Mouse (Mus musculus) bone marrow, adult 2 months (tissue): Measurements from ENCODE around the gene Gm7271. TPM values are rescaled to one million over a fixed set of nuclear protein-coding genes. Genes with fewer than 3 reads are reported as not detected.

Source experiments
- H3K27ac ChIP-seq: fragments of 200-500 bp; 2 replicates; pipeline ENCODE4 v1.5.1; 2012; ENCODE audit warnings: low read depth, mild to moderate bottlenecking, control low read depth, inconsistent platforms, low read length; ENCODE audit not compliant: control insufficient read depth, poor library complexity, insufficient read depth
- H3K4me1 ChIP-seq: fragments of 200-500 bp; 2 replicates; pipeline ENCODE4 v1.6.1; 2011; ENCODE audit warnings: low read length; ENCODE audit not compliant: control insufficient read depth, insufficient read depth
- H3K4me3 ChIP-seq: fragments of 200-500 bp; replicated peaks from 2 replicates; pipeline ENCODE3; 2011; ENCODE audit warnings: mild to moderate bottlenecking, low read depth, low read length, control low read depth; ENCODE audit not compliant: control insufficient read depth
- CTCF ChIP-seq: fragments of 200-500 bp; IDR thresholded peaks from 2 replicates; pipeline ENCODE4 v1.5.1; 2011; ENCODE audit warnings: low read length, control low read depth; ENCODE audit not compliant: control insufficient read depth, insufficient read depth
- POLR2A ChIP-seq: fragments of 200-500 bp; IDR thresholded peaks from 2 replicates; pipeline ENCODE4 v1.6.1; 2011; ENCODE audit warnings: low read depth, mild to moderate bottlenecking, control low read depth, low read length, borderline replicate concordance; ENCODE audit not compliant: control insufficient read depth
- WGBS: fragments of 180-500 bp; shearing (Covaris S2); methylation state at CpG from one replicate; pipeline ENCODE4 v1.1.7; 2018; 5-methylcytosine and 5-hydroxymethylcytosine counted together
- polyA plus RNA-seq: library from polyadenylated mRNA; stranded (reverse); fragments of >200 nt; gene quantifications from 2 replicates; pipeline ENCODE4 v1.2.4, GENCODE M21; 2011; ENCODE audit warnings: low replicate concordance; ENCODE audit not compliant: missing spikeins, insufficient read depth, insufficient read length

The Gm7271 gene
- not detected in 2 replicates for polyA plus RNA-seq

- no peaks in the 10 kb centered on the region for H3K4me1 ChIP-seq
- no peak for TF ChIP-seq CTCF
- no peak for TF ChIP-seq POLR2A
- WGBS = 67% methylated on average over 5 of the region's 5 CpGs
- no peak within 1 kb of the TSS for H3K4me3 ChIP-seq
- H3K27ac ChIP-seq = no peak within 1 kb of the TSS
Observed at GRCm38 (mm10) chr5:76483811-76484210, at the start of gene Gm7271. Gm7271 (plus strand) TSS chr5:76484040.

- no peak overlapping the region for H3K27ac ChIP-seq
- no peaks in the 10 kb centered on the region for H3K4me1 ChIP-seq
- WGBS = 82% methylated on average over 5 of the region's 5 CpGs
Observed at GRCm38 (mm10) chr5:76437100-76437499, 46.7 kb upstream of the Gm7271 start.

GRCm38 (mm10) chr5:76437696-76438095, 46.1 kb upstream of the Gm7271 start:
- no peak for TF ChIP-seq POLR2A
- TF ChIP-seq CTCF = no peak
- WGBS = 54% methylated on average over 8 of the region's 8 CpGs
- H3K4me1 ChIP-seq = no peaks in the 10 kb centered on the region

More at GRCm38 (mm10) chr5:76437100-76437499, 46.7 kb upstream of the Gm7271 start:
- H3K4me3 ChIP-seq = no peak overlapping the region
- TF ChIP-seq CTCF = no peak
- no peak for TF ChIP-seq POLR2A

GRCm38 (mm10) chr5:76441431-76441830, 42.4 kb upstream of the Gm7271 start:
- H3K4me1 ChIP-seq = no peaks in the 10 kb centered on the region
- no peak for TF ChIP-seq POLR2A
- no peak overlapping the region for H3K27ac ChIP-seq
- H3K4me3 ChIP-seq = no peak overlapping the region
- 59% methylated on average over 4 of the region's 4 CpGs for WGBS

More at GRCm38 (mm10) chr5:76437696-76438095, 46.1 kb upstream of the Gm7271 start:
- H3K4me3 ChIP-seq = no peak overlapping the region
- no peak overlapping the region for H3K27ac ChIP-seq

GRCm38 (mm10) chr5:76474931-76475330, 8.9 kb upstream of the Gm7271 start:
- H3K4me1 ChIP-seq = no peaks in the 10 kb centered on the region

GRCm38 (mm10) chr5:76476873-76477272, 7.0 kb upstream of the Gm7271 start:
- no peak overlapping the region for H3K4me3 ChIP-seq
- H3K27ac ChIP-seq = no peak overlapping the region
- no peaks in the 10 kb centered on the region for H3K4me1 ChIP-seq
- no peak for TF ChIP-seq POLR2A
- no peak for TF ChIP-seq CTCF
- WGBS = 64% methylated on average over 4 of the region's 4 CpGs

More at GRCm38 (mm10) chr5:76474931-76475330, 8.9 kb upstream of the Gm7271 start:
- Histone ChIP-seq H3K27ac (no peak overlapping the region), H3K4me3 (no peak overlapping the region)
- WGBS = 62% methylated on average over 2 of the region's 2 CpGs
- no peak for TF ChIP-seq CTCF
- TF ChIP-seq POLR2A = no peak

- WGBS = 61% methylated on average over 9 of the region's 9 CpGs
- Histone ChIP-seq H3K27ac (no peak overlapping the region), H3K4me1 (no peaks in the 10 kb centered on the region), H3K4me3 (no peak overlapping the region)
- TF ChIP-seq CTCF = no peak
- TF ChIP-seq POLR2A = no peak
Observed at GRCm38 (mm10) chr5:76477764-76478163, 6.1 kb upstream of the Gm7271 start.

GRCm38 (mm10) chr5:76495126-76495525, 11.3 kb downstream of the Gm7271 start:
- Histone ChIP-seq H3K4me3 (no peak overlapping the region), H3K4me1 (no peaks in the 10 kb centered on the region), H3K27ac (no peak overlapping the region)
- WGBS = 85% methylated on average over 13 of the region's 13 CpGs
- TF ChIP-seq CTCF (no peak), POLR2A (no peak)

GRCm38 (mm10) chr5:76522446-76522845, 38.6 kb downstream of the Gm7271 start:
- Histone ChIP-seq H3K4me1 (peaks cover 2% of the 10 kb centered on the region), H3K4me3 (no peak overlapping the region), H3K27ac (no peak overlapping the region)
- TF ChIP-seq POLR2A (no peak), CTCF (no peak)
- 7% methylated on average over 1 of the region's 1 CpGs for WGBS
